Mouse (Mus musculus) CD4-positive naive resting alpha-beta T cell, adult 57 days (primary cell): ENCODE data around the gene Borcs8. TPM values are rescaled to one million over a fixed set of nuclear protein-coding genes. Genes with fewer than 3 reads are reported as not detected.

ENCODE experiments used
- total RNA-seq: library from RNA; stranded (reverse); gene quantifications from one replicate; pipeline ENCODE4 v1.2.4, GENCODE M21; 2023

The Borcs8 gene
- total RNA-seq = 52.4 TPM

GRCm38 (mm10) chr8:70139026-70139857 lies at the start of gene Borcs8, which contains the start of the genes Rfxank and Mef2b:
Borcs8 (plus strand) TSS chr8:70139499.
Rfxank (minus strand) TSS chr8:70139154.
Mef2b (plus strand) TSS chr8:70139711.

GRCm38 (mm10) chr8:70120667-70121066 lies 18.6 kb upstream of the Borcs8 start, which contains the start of gene Ncan:
Ncan (minus strand) TSS chr8:70120873.

GRCm38 (mm10) chr8:70131166-70131883 lies 8.0 kb upstream of the Borcs8 start, which contains the start of gene Nr2c2ap:
Nr2c2ap (plus strand) TSS chr8:70131333.

DNA sequence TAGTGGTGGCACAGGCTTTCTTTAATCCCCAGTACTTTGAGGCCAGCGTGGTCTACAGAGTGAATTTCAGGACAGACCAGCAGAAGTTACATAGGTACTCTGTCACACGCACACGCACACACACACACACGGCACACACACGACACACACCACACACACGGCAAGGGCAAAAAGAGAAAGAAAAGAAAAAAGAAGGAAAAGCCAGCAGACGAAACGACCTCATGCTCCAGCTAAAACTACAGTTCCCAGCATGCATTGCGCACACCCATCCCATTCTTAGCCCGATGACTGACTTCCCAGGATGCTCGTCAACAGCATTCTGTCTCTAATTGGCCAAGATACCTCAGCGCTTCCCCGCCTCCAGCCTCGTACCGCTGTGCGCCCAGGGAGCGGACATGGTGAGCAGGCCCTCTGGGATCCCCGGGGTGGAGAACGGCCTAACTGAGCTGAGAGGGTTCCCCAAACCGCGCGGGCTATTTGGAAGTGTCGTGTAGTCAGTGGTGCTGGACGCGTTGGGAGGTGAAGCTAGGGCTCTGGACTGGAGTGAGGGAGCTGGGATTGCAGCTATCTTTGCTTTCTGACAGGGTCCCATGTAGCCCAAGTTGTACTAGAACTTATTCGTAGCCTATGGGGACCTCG lies 32.9 kb downstream of the Borcs8 start, which contains the start of gene Tmem161a:
Gene Tmem161a, plus strand, starts transcription at position 314 of the 639 bp plus-strand sequence.

Other genes starting within 250 kb of the Borcs8 start
- 0.89 TPM for gene Tssk6, start 237.3 kb upstream of the Borcs8 start, total RNA-seq
- 52.0 TPM for gene Ndufa13, start 236.9 kb upstream of the Borcs8 start, total RNA-seq
- gene Yjefn3, start 236.8 kb upstream of the Borcs8 start, total RNA-seq = 2.8 TPM
- 90.5 TPM for gene Gatad2a, start 143.1 kb upstream of the Borcs8 start, total RNA-seq
- gene Mau2, start 96.8 kb upstream of the Borcs8 start, total RNA-seq = 137 TPM
- 50.6 TPM for gene Sugp1, start 96.7 kb upstream of the Borcs8 start, total RNA-seq
- not detected for gene Tm6sf2, start 66.6 kb upstream of the Borcs8 start, total RNA-seq
- gene Hapln4, start 56.0 kb upstream of the Borcs8 start, total RNA-seq = not detected
- not detected for gene Ncan, start 18.6 kb upstream of the Borcs8 start, total RNA-seq
- 33.8 TPM for gene Nr2c2ap, start 8.2 kb upstream of the Borcs8 start, total RNA-seq
- gene Rfxank, start 345 bp upstream of the Borcs8 start, total RNA-seq = 30.7 TPM
- gene Mef2b, start 212 bp downstream of the Borcs8 start, total RNA-seq = 5.2 TPM
- 55.5 TPM for gene Tmem161a, start 32.9 kb downstream of the Borcs8 start, total RNA-seq
- gene Slc25a42, start 72.8 kb downstream of the Borcs8 start, total RNA-seq = 11.7 TPM
- gene Sugp2, start 94.7 kb downstream of the Borcs8 start, total RNA-seq = 65.2 TPM
- 12.2 TPM for gene Armc6, start 95.0 kb downstream of the Borcs8 start, total RNA-seq
- 6.7 TPM for gene Homer3, start 143.3 kb downstream of the Borcs8 start, total RNA-seq
- gene Ddx49, start 163.0 kb downstream of the Borcs8 start, total RNA-seq = 85.5 TPM
- gene Cope, start 163.0 kb downstream of the Borcs8 start, total RNA-seq = 98.9 TPM
- gene Cers1, start 176.3 kb downstream of the Borcs8 start, total RNA-seq = not detected
- gene Gdf1, start 190.3 kb downstream of the Borcs8 start, total RNA-seq = not detected
- gene Upf1, start 213.8 kb downstream of the Borcs8 start, total RNA-seq = 89.0 TPM
- 0.83 TPM for gene Comp, start 234.1 kb downstream of the Borcs8 start, total RNA-seq